Mouse (Mus musculus) forebrain, embryonic 14.5 days (tissue): ENCODE data around the gene Sctr. TPM values are rescaled to one million over a fixed set of nuclear protein-coding genes. Genes with fewer than 3 reads are reported as not detected.

ENCODE experiments used
- ATAC-seq: fragments of 200-750 bp; cut with Nextera tagmentation; 2 replicates; pipeline ENCODE4 v1.8.0; 2017; ENCODE audit warnings: mild to moderate bottlenecking, moderate library complexity
- DNase-seq: peaks from one replicate; pipeline ENCODE4 v3.0.0-alpha.2; 2015; ENCODE audit warnings: low spot score
- H3K27ac ChIP-seq: fragments of 300-500 bp; sonication (generic); 2 replicates; pipeline ENCODE4 v1.5.1; 2014; ENCODE audit warnings: low read depth, mild to moderate bottlenecking, control low read depth, low read length, moderate library complexity
- H3K27me3 ChIP-seq: fragments of 300-500 bp; sonication (generic); replicated peaks from 2 replicates; pipeline ENCODE4 v1.6.1; 2014; ENCODE audit warnings: low read length, control low read depth, mixed read lengths; ENCODE audit not compliant: control insufficient read depth, insufficient read depth
- H3K36me3 ChIP-seq: fragments of 300-500 bp; sonication (generic); 2 replicates; pipeline ENCODE4 v1.6.1; 2014; ENCODE audit warnings: low read length, control low read depth; ENCODE audit not compliant: control insufficient read depth, insufficient read depth
- H3K4me1 ChIP-seq: fragments of 300-500 bp; sonication (generic); 2 replicates; pipeline ENCODE4 v1.6.1; 2014; ENCODE audit warnings: antibody characterized with exemption, low read length, control low read depth; ENCODE audit not compliant: control insufficient read depth, insufficient read depth
- H3K4me2 ChIP-seq: fragments of 300-500 bp; sonication (generic); 2 replicates; pipeline ENCODE4 v1.6.1; 2014; ENCODE audit warnings: mild to moderate bottlenecking, control low read depth, low read length
- H3K4me3 ChIP-seq: fragments of 300-500 bp; sonication (generic); 2 replicates; pipeline ENCODE4 v1.5.1; 2014; ENCODE audit warnings: low read depth, low read length, control low read depth
- H3K9ac ChIP-seq: fragments of 300-500 bp; sonication (generic); 2 replicates; pipeline ENCODE4 v1.6.1; 2014; ENCODE audit warnings: mild to moderate bottlenecking, low read length, control low read depth, moderate library complexity
- H3K9me3 ChIP-seq: fragments of 300-500 bp; sonication (generic); replicated peaks from 2 replicates; pipeline ENCODE4 v1.6.1; 2016; ENCODE audit warnings: low read length, control low read depth, mixed read lengths; ENCODE audit not compliant: control insufficient read depth
- WGBS: fragments of 180-500 bp; shearing (Covaris S2); extraction: QIAGEN DNeasy Blood & Tissue Kit; methylation state at CpG from one replicate; pipeline ENCODE4 v1.1.7; 2014; 5-methylcytosine and 5-hydroxymethylcytosine counted together
- polyA plus RNA-seq: library from polyadenylated mRNA; unstranded; fragments of >200 nt; fragmentation: Nextera tagmentation; extraction: Ambion mirVana; gene quantifications from 2 replicates; pipeline ENCODE4 v1.2.1, GENCODE M21; 2014

The Sctr gene
- polyA plus RNA-seq = 0.52 and 0.56 TPM in 2 replicates

DNA sequence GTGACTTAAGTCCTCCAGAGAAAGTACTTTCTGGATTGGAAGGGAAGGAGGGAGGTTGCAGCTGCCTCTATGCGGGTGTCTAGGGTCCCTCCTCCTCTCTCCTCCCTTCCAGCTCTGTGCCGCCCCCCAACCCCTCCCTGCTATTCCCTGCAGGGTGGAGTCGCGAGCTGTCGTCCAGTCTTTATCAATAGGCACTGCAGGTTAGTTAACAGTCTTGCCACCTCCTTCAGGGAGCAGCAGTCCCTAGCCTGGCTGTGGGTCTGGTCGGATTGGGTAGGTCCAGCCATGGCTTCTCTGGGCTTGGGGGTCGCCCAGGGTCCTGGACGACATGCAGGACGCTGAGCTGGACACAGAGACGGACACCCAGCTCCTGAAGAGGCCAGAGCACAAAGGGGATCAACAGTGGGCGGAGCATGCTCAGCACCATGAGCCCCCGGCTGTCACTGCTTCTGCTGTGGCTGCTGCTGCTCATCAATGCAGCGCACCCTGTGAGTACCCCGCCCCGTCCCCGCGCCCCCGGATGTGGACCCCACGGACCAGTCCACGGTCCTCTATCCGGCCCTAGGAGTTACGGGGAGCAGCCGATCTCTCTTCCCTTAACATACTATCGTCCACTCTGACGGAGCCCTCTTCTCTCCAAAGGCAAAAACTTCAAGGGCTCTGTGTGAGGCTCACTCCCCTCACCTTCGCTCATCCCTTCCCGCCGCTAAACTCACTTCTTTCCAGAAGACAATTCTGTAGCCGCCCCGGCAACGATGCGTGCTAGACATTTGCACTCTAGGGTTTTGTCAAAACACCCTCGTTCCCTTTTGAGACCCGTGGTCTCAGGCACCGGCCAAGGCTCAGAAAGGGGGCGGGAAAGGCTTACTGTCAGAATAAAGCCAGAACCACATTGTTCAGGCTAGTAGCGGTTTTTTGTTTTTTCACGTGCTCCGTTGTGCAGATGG lies at the start of gene Sctr:
Gene Sctr (plus strand): TSS at position 51 of the 947 bp plus-strand sequence.
- Histone ChIP-seq H3K27ac (no peak within 1 kb of the TSS), H3K27me3 (peaks cover 8% of the 10 kb centered on the region; the same call in 1 of the 2 replicates), H3K4me2 (peak within 1 kb of the TSS; percentile 76), H3K36me3 (no peaks in the 10 kb centered on the region), H3K4me3 (peak within 1 kb of the TSS; percentile 37), H3K9me3 (no peaks in the 10 kb centered on the region), H3K9ac (peak within 1 kb of the TSS; percentile 64), H3K4me1 (peaks cover 8% of the 10 kb centered on the region; the same call in 1 of the 2 replicates)
- 2% methylated on average over 38 of the region's 39 CpGs for WGBS
- DNase-seq (peak; percentile 42), ATAC-seq (peak; percentile 76)

DNA sequence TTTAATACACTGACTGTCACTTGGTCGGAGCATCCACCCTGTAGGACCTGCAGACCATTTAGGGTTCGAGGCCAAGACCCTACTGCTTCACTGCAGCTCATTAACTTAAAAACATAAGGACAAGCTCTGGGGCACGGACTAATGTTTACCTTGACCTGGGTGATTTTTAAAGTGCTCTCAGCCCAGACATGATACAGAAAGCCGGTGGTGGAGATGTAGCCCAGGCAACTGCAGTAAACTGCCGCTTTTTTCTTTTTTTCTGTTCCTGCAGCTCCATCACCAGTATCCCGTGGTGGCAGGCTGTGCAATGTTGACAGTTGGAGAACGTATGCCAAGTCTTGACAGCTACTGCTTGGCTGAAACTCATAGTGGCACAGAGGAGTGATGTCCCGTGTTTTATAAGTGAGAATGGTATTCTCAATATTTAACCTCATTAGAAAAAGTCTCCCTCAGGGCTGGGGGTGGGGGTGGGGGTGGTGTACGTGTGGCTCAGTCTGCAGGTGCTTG lies 48.9 kb upstream of the Sctr start:
- Histone ChIP-seq H3K27ac (no peak overlapping the region), H3K4me2 (no peak overlapping the region), H3K9me3 (no peaks in the 10 kb centered on the region), H3K36me3 (no peaks in the 10 kb centered on the region), H3K4me1 (no peaks in the 10 kb centered on the region), H3K9ac (no peak overlapping the region), H3K4me3 (no peak overlapping the region), H3K27me3 (no peaks in the 10 kb centered on the region)
- ATAC-seq (peak; percentile 71; the same call in 1 of the 2 replicates), DNase-seq (peak; percentile 79)
- WGBS = 61% methylated on average over 9 of the region's 9 CpGs

GRCm38 (mm10) chr1:119959464-119959863 lies 47.2 kb upstream of the Sctr start:
- ATAC-seq = no peak
- Histone ChIP-seq H3K27me3 (no peaks in the 10 kb centered on the region), H3K4me1 (no peaks in the 10 kb centered on the region), H3K9me3 (no peaks in the 10 kb centered on the region), H3K9ac (no peak overlapping the region), H3K36me3 (no peaks in the 10 kb centered on the region), H3K4me2 (no peak overlapping the region), H3K4me3 (no peak overlapping the region), H3K27ac (no peak overlapping the region)
- WGBS = 91% methylated on average over 4 of the region's 4 CpGs
- no peak for DNase-seq

DNA sequence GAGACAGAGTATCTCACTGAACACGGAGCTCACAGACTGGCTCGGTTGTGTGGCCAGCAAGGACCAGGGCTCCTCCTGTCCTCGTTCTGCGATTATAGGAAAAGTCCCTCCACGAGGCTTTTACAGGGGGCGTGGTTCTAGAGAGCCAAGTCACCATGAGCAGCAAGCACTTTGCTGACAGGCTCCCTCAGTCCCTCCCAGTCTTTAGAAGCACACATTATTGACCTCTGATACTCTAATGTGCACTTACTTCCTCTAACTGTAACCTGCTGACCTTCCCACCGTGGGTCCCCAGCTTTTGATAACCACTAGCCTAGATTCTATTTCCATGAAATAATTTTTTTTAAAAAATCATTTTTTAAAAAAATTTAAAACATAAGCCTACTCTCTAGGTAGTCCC lies 46.8 kb upstream of the Sctr start:
- Histone ChIP-seq H3K4me3 (no peak overlapping the region), H3K27ac (no peak overlapping the region), H3K4me1 (no peaks in the 10 kb centered on the region), H3K9me3 (no peaks in the 10 kb centered on the region), H3K27me3 (no peaks in the 10 kb centered on the region), H3K9ac (no peak overlapping the region), H3K4me2 (no peak overlapping the region), H3K36me3 (no peaks in the 10 kb centered on the region)
- WGBS = 70% methylated on average over 7 of the region's 7 CpGs
- DNase-seq = no peak
- no peak for ATAC-seq

DNA sequence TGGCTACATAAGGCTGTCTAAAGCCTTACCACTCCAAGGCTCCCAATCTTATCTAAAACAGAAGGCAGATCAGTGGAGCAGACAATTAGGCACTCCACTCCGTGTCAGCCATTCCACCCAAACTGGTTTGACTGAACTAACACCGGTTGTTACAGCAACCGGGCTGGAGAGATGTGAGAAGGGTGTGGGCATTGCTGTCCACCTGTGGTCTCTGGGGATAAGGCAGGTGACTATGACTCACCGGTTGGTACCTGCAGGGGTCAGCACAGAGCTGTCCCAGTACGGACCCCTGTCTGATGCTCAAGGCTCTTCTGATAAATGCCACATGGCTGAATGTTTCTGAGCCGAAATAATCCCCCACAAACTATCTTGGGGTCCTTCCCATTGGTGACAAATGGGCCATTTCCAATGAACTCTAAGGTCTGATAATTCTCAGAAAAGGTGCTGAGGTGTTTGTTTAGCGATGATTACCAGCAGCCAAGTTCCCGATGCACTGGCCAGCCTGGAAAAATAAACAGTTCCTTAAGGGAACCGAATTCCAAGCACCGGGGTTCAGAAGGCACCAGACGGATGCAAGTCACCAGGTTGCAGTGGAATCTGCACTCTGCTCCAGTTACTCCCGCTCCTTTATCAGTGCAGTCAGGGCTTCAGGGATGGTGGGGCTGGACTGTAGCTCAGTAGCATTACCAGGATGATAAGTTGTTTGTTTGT lies 40.7 kb upstream of the Sctr start:
- no peak for DNase-seq
- no peak for ATAC-seq
- H3K4me3 ChIP-seq = no peak overlapping the region
- no peaks in the 10 kb centered on the region for H3K36me3 ChIP-seq
- no peak overlapping the region for H3K27ac ChIP-seq
- no peak overlapping the region for H3K9ac ChIP-seq
- 66% methylated on average over 12 of the region's 12 CpGs for WGBS
- H3K27me3 ChIP-seq = no peaks in the 10 kb centered on the region
- H3K4me2 ChIP-seq = no peak overlapping the region
- H3K9me3 ChIP-seq = no peaks in the 10 kb centered on the region
- no peaks in the 10 kb centered on the region for H3K4me1 ChIP-seq

GRCm38 (mm10) chr1:119973117-119973516 lies 33.6 kb upstream of the Sctr start:
- no peak overlapping the region for H3K27ac ChIP-seq
- 43% methylated on average over 4 of the region's 4 CpGs for WGBS
- no peak for ATAC-seq

GRCm38 (mm10) chr1:119975141-119975540 lies 31.6 kb upstream of the Sctr start:
- no peak overlapping the region for H3K4me2 ChIP-seq
- no peak overlapping the region for H3K27ac ChIP-seq
- H3K4me3 ChIP-seq = no peak overlapping the region
- H3K27me3 ChIP-seq = no peaks in the 10 kb centered on the region
- no peak overlapping the region for H3K9ac ChIP-seq
- ATAC-seq (no peak), DNase-seq (no peak)
- no peaks in the 10 kb centered on the region for H3K4me1 ChIP-seq
- H3K9me3 ChIP-seq = no peaks in the 10 kb centered on the region; the same call in 1 of the 2 replicates
- H3K36me3 ChIP-seq = no peaks in the 10 kb centered on the region
- 86% methylated on average over 4 of the region's 4 CpGs for WGBS

More at GRCm38 (mm10) chr1:119973117-119973516, 33.6 kb upstream of the Sctr start:
- Histone ChIP-seq H3K36me3 (no peaks in the 10 kb centered on the region), H3K4me2 (no peak overlapping the region), H3K4me1 (no peaks in the 10 kb centered on the region), H3K4me3 (no peak overlapping the region), H3K9ac (no peak overlapping the region), H3K27me3 (no peaks in the 10 kb centered on the region), H3K9me3 (no peaks in the 10 kb centered on the region)
- no peak for DNase-seq

DNA sequence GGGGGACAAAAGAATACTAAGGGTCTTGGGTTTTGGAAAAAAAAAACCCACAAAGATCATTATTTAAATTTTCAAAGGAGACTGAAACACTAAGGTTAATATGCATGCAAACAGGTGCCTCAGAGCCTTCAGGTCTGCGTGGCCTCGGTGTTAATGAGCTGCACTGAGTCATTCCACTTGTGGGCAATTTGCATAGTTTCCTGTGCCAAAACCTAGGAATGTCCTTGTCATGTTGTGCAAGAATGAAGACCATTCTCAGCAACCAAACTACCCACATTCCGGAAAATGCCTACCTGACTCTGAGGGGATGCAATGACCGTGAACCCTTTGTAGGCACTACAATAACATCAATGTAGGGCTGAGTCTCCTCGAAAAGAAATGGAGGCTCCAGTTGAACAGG lies 20.1 kb upstream of the Sctr start:
- no peak overlapping the region for H3K9ac ChIP-seq
- no peak for ATAC-seq
- WGBS = 71% methylated on average over 5 of the region's 5 CpGs
- no peak overlapping the region for H3K27ac ChIP-seq
- no peak overlapping the region for H3K4me2 ChIP-seq
- H3K4me1 ChIP-seq = no peaks in the 10 kb centered on the region
- no peak overlapping the region for H3K4me3 ChIP-seq
- no peaks in the 10 kb centered on the region for H3K27me3 ChIP-seq
- no peaks in the 10 kb centered on the region for H3K36me3 ChIP-seq
- DNase-seq = no peak
- no peaks in the 10 kb centered on the region for H3K9me3 ChIP-seq
